Mouse (Mus musculus): ENCODE measurements at regions not wholly inside any gene's neighbourhood (a gene's known extent, or its start where the extent isn't known, plus 50 kb on each side); places are given as distances from the start of the nearest gene placed in this dataset.

DNA sequence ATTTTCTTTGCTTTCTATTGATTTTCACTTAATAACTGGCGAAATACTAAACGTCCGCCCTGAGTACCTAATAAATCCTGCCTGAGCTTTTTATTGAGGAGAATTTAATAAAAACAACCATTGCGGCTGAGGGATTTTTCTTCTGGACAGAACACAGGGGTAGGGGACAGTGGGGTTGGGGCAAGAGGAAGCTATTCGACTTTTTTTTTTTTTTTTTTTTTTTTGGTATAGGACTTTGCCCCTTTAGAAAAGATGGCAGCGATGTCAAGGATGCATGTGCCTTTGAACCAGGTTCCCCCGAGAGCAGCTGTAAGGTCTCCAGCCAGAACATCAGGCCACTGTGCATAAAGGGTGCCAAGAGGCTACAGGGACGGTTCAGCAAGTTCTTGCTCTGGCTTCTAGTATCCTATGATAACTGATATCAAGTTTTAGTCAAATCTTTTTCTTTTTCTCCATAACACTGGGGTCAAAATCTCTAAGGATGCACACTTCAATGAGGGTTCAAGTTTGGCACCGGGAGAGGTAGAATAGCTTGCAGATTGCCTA lies 126.9 kb downstream of the Gm10295 start:
- no peak for TF ChIP-seq CTCF (IDR thresholded peaks at IDR 0.05; ENCODE audit: low read depth, low read length)
- no peak for TF ChIP-seq POLR2A (IDR thresholded peaks at IDR 0.05; ENCODE audit: extremely low read depth, insufficient read depth, low read length)
- H3K27ac ChIP-seq (replicated peaks; ENCODE audit: insufficient read depth, low read depth, low read length) = no peak overlapping the region
- no peaks in the 10 kb centered on the region for H3K79me2 ChIP-seq (ENCODE audit: control insufficient read depth, insufficient read depth, low read length)
- no peak overlapping the region for H3K9ac ChIP-seq (ENCODE audit: low read depth, low read length)
- no peaks in the 10 kb centered on the region for H3K36me3 ChIP-seq (ENCODE audit: control insufficient read depth, insufficient read depth, low read length)
- DNase-seq (ENCODE audit: extremely low read depth, low read depth, low spot score) = no peak
- H3K27me3 ChIP-seq (ENCODE audit: control insufficient read depth, insufficient read depth, low read length) = no peaks in the 10 kb centered on the region
- no peaks in the 10 kb centered on the region for H3K4me1 ChIP-seq (ENCODE audit: control insufficient read depth, insufficient read depth, low read length)
- H3K4me3 ChIP-seq (ENCODE audit: insufficient read depth, low read depth, low read length) = no peak overlapping the region
- 89% methylated on average over 9 of the region's 9 CpGs for WGBS

GRCm38 (mm10) chr7:71223513-71224319 lies 127.6 kb downstream of the Gm10295 start:
- WGBS = 85% methylated on average over 17 of the region's 17 CpGs
- H3K27ac ChIP-seq (replicated peaks; ENCODE audit: insufficient read depth, low read depth, low read length) = no peak overlapping the region
- no peaks in the 10 kb centered on the region for H3K79me2 ChIP-seq (ENCODE audit: control insufficient read depth, insufficient read depth, low read length)
- no peak overlapping the region for H3K9ac ChIP-seq (ENCODE audit: low read depth, low read length)
- no peaks in the 10 kb centered on the region for H3K27me3 ChIP-seq (ENCODE audit: control insufficient read depth, insufficient read depth, low read length)
- no peaks in the 10 kb centered on the region for H3K36me3 ChIP-seq (ENCODE audit: control insufficient read depth, insufficient read depth, low read length)
- H3K4me1 ChIP-seq (ENCODE audit: control insufficient read depth, insufficient read depth, low read length) = no peaks in the 10 kb centered on the region
- TF ChIP-seq POLR2A (IDR thresholded peaks at IDR 0.05; ENCODE audit: extremely low read depth, insufficient read depth, low read length) (no peak), CTCF (IDR thresholded peaks at IDR 0.05; ENCODE audit: low read depth, low read length) (no peak)
- peak; percentile 24 for DNase-seq (ENCODE audit: extremely low read depth, low read depth, low spot score)
- H3K4me3 ChIP-seq (ENCODE audit: insufficient read depth, low read depth, low read length) = no peak overlapping the region

- Histone ChIP-seq H3K36me3 (ENCODE audit: control insufficient read depth, insufficient read depth, low read length) (no peaks in the 10 kb centered on the region), H3K27me3 (ENCODE audit: control insufficient read depth, insufficient read depth, low read length) (no peaks in the 10 kb centered on the region), H3K4me3 (ENCODE audit: insufficient read depth, low read depth, low read length) (no peak overlapping the region), H3K27ac (replicated peaks; ENCODE audit: insufficient read depth, low read depth, low read length) (0 out of 2 replicates have a peak overlapping the region, but pooled peaks have one; percentile 34), H3K4me1 (ENCODE audit: control insufficient read depth, insufficient read depth, low read length) (peaks cover 4% of the 10 kb centered on the region; the same call in 1 of the 2 replicates), H3K79me2 (ENCODE audit: control insufficient read depth, insufficient read depth, low read length) (no peaks in the 10 kb centered on the region), H3K9ac (ENCODE audit: low read depth, low read length) (no peak overlapping the region)
- TF ChIP-seq POLR2A (IDR thresholded peaks at IDR 0.05; ENCODE audit: extremely low read depth, insufficient read depth, low read length) = no peak
- no peak for TF ChIP-seq CTCF (IDR thresholded peaks at IDR 0.05; ENCODE audit: low read depth, low read length)
- DNase-seq (ENCODE audit: extremely low read depth, low read depth, low spot score) = no peak
- 85% methylated on average over 7 of the region's 7 CpGs for WGBS
These were observed 133.9 kb downstream of the Gm10295 start for GRCm38 (mm10) chr7:71217344-71217743.

DNA sequence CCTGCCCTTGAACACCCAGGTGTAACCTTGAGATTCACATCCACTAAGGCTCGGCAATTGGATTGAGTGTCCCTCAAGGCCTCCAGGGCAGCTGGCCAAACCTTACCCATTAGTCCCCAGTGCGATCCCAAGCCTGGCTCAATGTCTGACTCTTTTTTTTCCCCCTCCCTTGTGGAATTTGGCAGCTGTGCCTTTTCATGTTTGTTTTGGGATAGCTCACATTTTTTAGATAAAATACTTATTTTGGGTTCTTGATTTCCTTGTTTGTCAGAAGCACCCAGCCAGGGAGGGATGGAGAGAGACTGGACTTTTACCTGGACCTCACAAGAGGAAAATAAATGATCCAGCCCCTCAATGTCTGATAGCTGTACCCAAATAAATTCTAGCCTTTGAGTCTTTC lies 134.5 kb downstream of the Gm10295 start:
- H3K9ac ChIP-seq (ENCODE audit: low read depth, low read length) = no peak overlapping the region
- peak; percentile 78 for DNase-seq (ENCODE audit: extremely low read depth, low read depth, low spot score)
- no peak overlapping the region for H3K27ac ChIP-seq (replicated peaks; ENCODE audit: insufficient read depth, low read depth, low read length)
- 10% methylated on average over 2 of the region's 2 CpGs for WGBS
- TF ChIP-seq CTCF (IDR thresholded peaks at IDR 0.05; ENCODE audit: low read depth, low read length) = no peak
- no peak for TF ChIP-seq POLR2A (IDR thresholded peaks at IDR 0.05; ENCODE audit: extremely low read depth, insufficient read depth, low read length)
- peaks cover 4% of the 10 kb centered on the region; the same call in 1 of the 2 replicates for H3K4me1 ChIP-seq (ENCODE audit: control insufficient read depth, insufficient read depth, low read length)
- no peaks in the 10 kb centered on the region for H3K27me3 ChIP-seq (ENCODE audit: control insufficient read depth, insufficient read depth, low read length)
- no peaks in the 10 kb centered on the region for H3K36me3 ChIP-seq (ENCODE audit: control insufficient read depth, insufficient read depth, low read length)
- H3K4me3 ChIP-seq (ENCODE audit: insufficient read depth, low read depth, low read length) = no peak overlapping the region
- no peaks in the 10 kb centered on the region for H3K79me2 ChIP-seq (ENCODE audit: control insufficient read depth, insufficient read depth, low read length)

GRCm38 (mm10) chr7:71214500-71215055 lies 136.7 kb downstream of the Gm10295 start:
- Histone ChIP-seq H3K36me3 (ENCODE audit: control insufficient read depth, insufficient read depth, low read length) (no peaks in the 10 kb centered on the region), H3K4me1 (ENCODE audit: control insufficient read depth, insufficient read depth, low read length) (peaks cover 4% of the 10 kb centered on the region; the same call in 1 of the 2 replicates), H3K27ac (replicated peaks; ENCODE audit: insufficient read depth, low read depth, low read length) (no peak overlapping the region), H3K4me3 (ENCODE audit: insufficient read depth, low read depth, low read length) (no peak overlapping the region), H3K9ac (ENCODE audit: low read depth, low read length) (no peak overlapping the region), H3K79me2 (ENCODE audit: control insufficient read depth, insufficient read depth, low read length) (no peaks in the 10 kb centered on the region), H3K27me3 (ENCODE audit: control insufficient read depth, insufficient read depth, low read length) (no peaks in the 10 kb centered on the region)
- DNase-seq (ENCODE audit: extremely low read depth, low read depth, low spot score) = no peak
- 82% methylated on average over 13 of the region's 13 CpGs for WGBS
- no peak for TF ChIP-seq CTCF (IDR thresholded peaks at IDR 0.05; ENCODE audit: low read depth, low read length)
- no peak for TF ChIP-seq POLR2A (IDR thresholded peaks at IDR 0.05; ENCODE audit: extremely low read depth, insufficient read depth, low read length)
